In genomic region chr3:33904854-33905678, GRCm38 (mm10) we compare ENCODE assay signal across 9 mouse cellular contexts.
A peak's percentile ranks its signal among the peaks of the same experiment; 100 is the strongest.
DNase-seq lines count a peak whose midpoint lies in the region; ATAC-seq lines count a peak whose summit lies in the region.
"Had no signal": no experiment of that assay in that cellular context is flagged by ENCODE, and none has a peak within 500 bp of the region (broad histone marks: within the 10 kb centered on the region; RNA-seq: fewer than 3 reads in every experiment).

No protein-coding gene starts in this region.

- H3K9ac ChIP-seq in embryonic facial prominence, embryonic 12.5 days = no peak overlapping the region
- peak overlapping the region; percentile 40 for H3K9ac ChIP-seq in hindbrain, embryonic 14.5 days
- H3K9ac ChIP-seq in liver, embryonic 12.5 days = no peak overlapping the region
- H3K9ac ChIP-seq: liver, embryonic 14.5 days had no signal

- peaks cover 14% of the 10 kb centered on the region for H3K4me1 ChIP-seq in embryonic facial prominence, embryonic 12.5 days
- H3K4me1 ChIP-seq in hindbrain, embryonic 14.5 days (replicated peaks; ENCODE audit: control insufficient read depth, insufficient read depth, low read length) = peaks cover 16% of the 10 kb centered on the region
- H3K4me1 ChIP-seq in liver, embryonic 12.5 days = no peaks in the 10 kb centered on the region

- peak overlapping the region; percentile 35 for H3K4me2 ChIP-seq in embryonic facial prominence, embryonic 12.5 days (replicated peaks)
- peak overlapping the region; percentile 45 for H3K4me2 ChIP-seq in hindbrain, embryonic 14.5 days (replicated peaks)
- no peak overlapping the region for H3K4me2 ChIP-seq in liver, embryonic 12.5 days

- no peak overlapping the region for H3K27ac ChIP-seq in embryonic facial prominence, embryonic 12.5 days
- H3K27ac ChIP-seq in hindbrain, embryonic 14.5 days = peak overlapping the region; percentile 83
- H3K27ac ChIP-seq in liver, embryonic 12.5 days = no peak overlapping the region
- H3K27ac ChIP-seq: liver, embryonic 14.5 days had no signal

- no peaks in the 10 kb centered on the region for H3K9me3 ChIP-seq in embryonic facial prominence, embryonic 12.5 days
- no peaks in the 10 kb centered on the region for H3K9me3 ChIP-seq in hindbrain, embryonic 14.5 days (ENCODE audit: control insufficient read depth, low read length)
- H3K9me3 ChIP-seq in liver, embryonic 12.5 days (replicated peaks) = no peaks in the 10 kb centered on the region

- WGBS in embryonic facial prominence, embryonic 12.5 days = 40% methylated on average over 22 of the region's 22 CpGs
- WGBS in hindbrain, embryonic 14.5 days = 26% methylated on average over 22 of the region's 22 CpGs
- 37% methylated on average over 22 of the region's 22 CpGs for whole genome bisulfite sequencing in liver, embryonic 12.5 days (ENCODE audit: insufficient replicate concordance)

- no peaks in the 10 kb centered on the region for H3K36me3 ChIP-seq in embryonic facial prominence, embryonic 12.5 days
- H3K36me3 ChIP-seq in hindbrain, embryonic 14.5 days (replicated peaks; ENCODE audit: control insufficient read depth, insufficient read depth) = no peaks in the 10 kb centered on the region
- no peaks in the 10 kb centered on the region for H3K36me3 ChIP-seq in liver, embryonic 12.5 days

- ATAC-seq in embryonic facial prominence, embryonic 12.5 days (ENCODE audit: insufficient number of reproducible peaks, insufficient read depth, low FRiP score, low TSS enrichment) = no peak
- ATAC-seq in hindbrain, embryonic 14.5 days (ENCODE audit: low FRiP score) = peak; percentile 92
- no peak for ATAC-seq in liver, embryonic 12.5 days

- peak; percentile 8 to 18 for DNase-seq in layer of hippocampus, postnatal 14 days (ENCODE audit: low spot score in 2 of 2)
- DNase-seq in layer of hippocampus, adult 11-12 months (ENCODE audit: low spot score) = no peak
- DNase-seq in hindbrain, embryonic 14.5 days (ENCODE audit: low spot score) = peak; percentile 74
- DNase-seq in retina, postnatal 1 day = peak; percentile 74
- DNase-seq in spleen, adult 18-20 months = no peak
- no peak for DNase-seq in T-cell, adult 2 months (ENCODE audit: low spot score)

- no peak overlapping the region for H3K4me3 ChIP-seq in embryonic facial prominence, embryonic 12.5 days
- H3K4me3 ChIP-seq in hindbrain, embryonic 14.5 days (replicated peaks; ENCODE audit: low read length) = no peak overlapping the region; the same call in 1 of the 2 replicates
- H3K4me3 ChIP-seq in liver, embryonic 12.5 days = no peak overlapping the region

- no peaks in the 10 kb centered on the region for H3K27me3 ChIP-seq in embryonic facial prominence, embryonic 12.5 days
- peaks cover 25% of the 10 kb centered on the region for H3K27me3 ChIP-seq in hindbrain, embryonic 14.5 days (ENCODE audit: control insufficient read depth, insufficient read depth, low read length)
- 0 out of 2 replicates have a peak, but pooled peaks cover 5% of the 10 kb centered on the region for H3K27me3 ChIP-seq in liver, embryonic 12.5 days (replicated peaks)

Comparison
In these comparisons a context has a peak if more than half of its experiments do, and no peak if none do; other contexts are left out.
1. DNase-seq: peak in layer of hippocampus, postnatal 14 days (2 of 2), hindbrain, embryonic 14.5 days (single experiment) and retina, postnatal 1 day (single experiment); none in layer of hippocampus, adult 11-12 months (single experiment), spleen, adult 18-20 months (0 of 2) and T-cell, adult 2 months (single experiment).